Mouse (Mus musculus): ENCODE measurements around the gene Tent2.

The Tent2 gene

DNA sequence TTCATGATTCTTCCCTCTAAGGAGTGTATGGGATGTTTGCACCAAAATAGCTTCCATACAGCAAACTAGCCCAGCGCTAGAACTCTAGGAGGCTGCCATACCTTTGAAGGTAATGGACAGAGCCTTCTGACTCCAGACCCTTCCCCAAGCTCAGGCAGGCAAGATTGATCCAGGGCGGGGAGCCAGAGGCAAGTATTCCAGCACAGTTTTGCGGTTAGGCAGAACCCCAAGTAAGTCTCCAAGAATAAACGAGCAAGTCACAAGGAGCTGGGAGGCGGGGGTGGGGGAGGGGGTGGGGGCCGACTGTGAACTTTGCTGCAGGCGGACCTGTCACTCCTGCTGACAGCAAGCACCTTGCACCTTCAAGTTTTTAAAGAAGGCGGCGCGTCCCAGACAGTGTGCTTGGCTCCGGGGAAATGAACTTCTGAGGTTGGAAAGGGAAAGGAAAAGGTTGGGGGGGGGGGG lies 48.3 kb downstream of the Tent2 start:
- no peak for DNase-seq (ENCODE audit: low read depth, low spot score)

DNA sequence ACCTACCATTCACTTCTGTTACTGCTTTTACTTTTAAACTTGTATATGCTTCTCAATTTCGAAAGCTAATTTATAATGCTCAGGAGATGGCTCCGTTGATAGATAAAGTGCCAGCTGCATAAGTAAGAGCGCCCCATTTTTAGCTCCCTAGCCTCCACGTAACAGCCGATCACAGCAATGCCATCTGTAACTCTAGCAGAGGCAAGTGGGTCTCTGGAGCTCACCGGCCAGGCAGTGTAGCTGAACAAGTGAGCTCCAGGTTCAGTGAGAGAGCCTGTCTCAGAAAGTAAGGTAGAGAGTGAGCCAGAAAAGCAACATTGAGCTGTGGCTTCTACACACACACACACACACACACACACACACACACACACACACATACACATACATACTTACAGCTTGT lies 51.0 kb downstream of the Tent2 start:
- DNase-seq (ENCODE audit: low read depth, low spot score): no peak

DNA sequence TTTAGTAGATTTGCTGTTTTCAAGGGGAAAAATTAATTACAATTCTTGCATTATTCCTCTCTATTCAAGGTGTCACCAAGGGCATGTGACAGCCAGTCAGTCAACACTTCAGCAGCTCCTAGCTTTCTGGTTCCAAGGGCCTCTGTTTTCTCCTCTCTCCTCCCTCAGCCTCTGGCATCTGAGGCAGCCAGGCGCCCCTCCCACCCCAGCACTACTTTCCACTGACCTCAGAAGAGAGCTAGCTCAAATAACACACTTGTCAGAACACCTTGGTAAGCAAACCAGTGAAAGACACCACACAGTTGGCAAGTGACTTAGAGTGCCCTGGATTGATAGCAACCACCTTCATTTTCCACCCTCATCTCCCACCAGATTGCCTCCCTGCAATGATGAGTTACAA lies 54.1 kb downstream of the Tent2 start:
- no peak for DNase-seq (ENCODE audit: low read depth, low spot score)

DNA sequence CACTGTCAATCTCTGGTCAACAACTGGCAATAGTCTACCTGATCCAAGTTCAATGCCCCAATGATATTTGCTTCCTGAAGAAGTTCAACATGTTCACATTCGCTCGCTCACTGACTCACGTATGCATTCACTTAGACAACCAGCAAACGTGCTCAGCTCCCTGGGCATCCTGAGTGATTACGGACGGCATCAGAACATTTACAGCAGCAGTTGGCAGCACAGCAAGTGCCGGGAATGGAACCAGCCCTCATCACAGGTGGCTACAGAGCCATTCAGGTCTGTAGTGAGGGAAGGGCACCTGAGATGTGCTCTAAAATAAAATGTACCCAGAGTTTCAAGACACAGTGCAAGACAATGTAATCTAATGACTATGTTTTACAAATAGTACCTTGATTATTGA lies 55.1 kb downstream of the Tent2 start:
- DNase-seq (ENCODE audit: low read depth, low spot score): no peak

DNA sequence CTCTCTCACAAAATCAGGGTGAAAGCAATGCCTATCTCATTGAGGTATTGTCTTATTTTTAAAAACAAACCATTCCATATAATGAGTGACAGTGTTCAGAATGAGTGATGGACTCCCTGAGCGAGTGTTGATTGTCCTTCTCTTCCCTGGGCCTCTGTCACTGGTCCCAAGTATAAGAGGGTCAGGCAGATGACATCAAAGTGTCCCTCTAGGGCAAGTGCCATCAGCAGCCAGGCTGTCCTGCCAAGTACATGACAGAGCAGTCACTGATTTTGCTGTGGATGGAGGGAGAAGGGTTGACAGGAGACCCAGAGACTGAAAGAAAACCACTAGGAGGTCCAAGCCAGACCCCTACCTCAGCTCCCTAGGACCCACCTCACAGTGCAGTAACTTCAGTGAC lies 55.9 kb downstream of the Tent2 start:
- DNase-seq (ENCODE audit: low read depth, low spot score): no peak

DNA sequence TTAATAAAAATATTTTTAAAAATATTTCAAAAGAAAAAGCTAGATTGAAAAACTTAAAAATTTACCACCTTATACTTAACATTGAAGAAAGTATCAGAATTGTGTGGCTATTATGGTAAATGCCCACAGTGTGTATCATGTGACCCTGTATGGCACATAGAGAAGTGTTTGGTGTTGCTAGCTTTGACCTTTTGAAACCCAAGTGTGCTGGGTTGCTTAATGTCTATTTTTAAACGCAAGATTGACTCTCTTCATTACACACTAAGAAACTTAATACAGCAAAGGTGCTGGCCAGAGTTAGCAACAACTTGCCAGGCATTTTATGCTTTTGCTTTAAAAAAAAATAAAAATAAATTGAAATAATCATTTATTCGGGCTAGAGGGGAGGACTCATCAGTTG lies 56.7 kb downstream of the Tent2 start:
- no peak for DNase-seq (ENCODE audit: low read depth, low spot score)

DNA sequence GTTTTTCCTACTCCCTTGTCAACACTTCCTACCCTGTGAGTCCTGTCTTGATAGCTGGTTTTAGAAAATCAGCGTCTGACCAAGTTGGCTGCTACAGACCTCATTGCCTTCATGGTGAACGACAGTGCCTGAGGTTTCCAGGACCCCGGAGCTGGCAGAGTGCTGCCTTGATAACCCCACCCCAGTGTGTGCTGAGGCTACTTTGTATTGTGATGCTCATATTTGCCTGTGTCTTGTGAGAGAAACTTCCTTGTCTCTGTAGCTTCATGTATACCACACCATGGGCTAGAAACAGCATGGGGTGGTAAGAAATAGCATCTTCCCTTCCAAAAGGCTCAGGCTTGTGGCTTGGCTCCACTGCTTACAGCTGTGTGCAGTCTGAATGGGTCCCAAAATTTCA lies 61.5 kb downstream of the Tent2 start:
- no peak for DNase-seq (ENCODE audit: low read depth, low spot score)

DNA sequence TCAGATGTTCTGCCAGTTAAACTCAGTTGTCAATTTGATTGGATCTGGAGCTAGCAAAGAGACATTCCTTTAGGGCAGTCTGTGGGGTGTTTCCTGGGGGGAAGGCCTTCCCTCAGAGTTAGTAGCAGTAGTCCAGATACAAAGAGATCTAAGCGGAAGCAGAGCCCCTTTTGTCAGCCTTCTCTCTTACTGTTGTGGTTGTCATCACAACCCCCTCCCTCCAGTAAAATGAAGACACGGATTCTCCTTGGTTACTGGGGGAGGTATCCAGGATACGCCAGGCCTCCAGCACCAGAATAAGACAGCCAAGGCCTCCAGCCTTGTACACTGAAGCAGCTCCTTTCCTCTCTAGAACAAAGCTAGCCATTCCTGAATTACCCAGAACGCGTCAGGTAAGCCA lies 63.2 kb downstream of the Tent2 start:
- DNase-seq (ENCODE audit: low read depth, low spot score): no peak

DNA sequence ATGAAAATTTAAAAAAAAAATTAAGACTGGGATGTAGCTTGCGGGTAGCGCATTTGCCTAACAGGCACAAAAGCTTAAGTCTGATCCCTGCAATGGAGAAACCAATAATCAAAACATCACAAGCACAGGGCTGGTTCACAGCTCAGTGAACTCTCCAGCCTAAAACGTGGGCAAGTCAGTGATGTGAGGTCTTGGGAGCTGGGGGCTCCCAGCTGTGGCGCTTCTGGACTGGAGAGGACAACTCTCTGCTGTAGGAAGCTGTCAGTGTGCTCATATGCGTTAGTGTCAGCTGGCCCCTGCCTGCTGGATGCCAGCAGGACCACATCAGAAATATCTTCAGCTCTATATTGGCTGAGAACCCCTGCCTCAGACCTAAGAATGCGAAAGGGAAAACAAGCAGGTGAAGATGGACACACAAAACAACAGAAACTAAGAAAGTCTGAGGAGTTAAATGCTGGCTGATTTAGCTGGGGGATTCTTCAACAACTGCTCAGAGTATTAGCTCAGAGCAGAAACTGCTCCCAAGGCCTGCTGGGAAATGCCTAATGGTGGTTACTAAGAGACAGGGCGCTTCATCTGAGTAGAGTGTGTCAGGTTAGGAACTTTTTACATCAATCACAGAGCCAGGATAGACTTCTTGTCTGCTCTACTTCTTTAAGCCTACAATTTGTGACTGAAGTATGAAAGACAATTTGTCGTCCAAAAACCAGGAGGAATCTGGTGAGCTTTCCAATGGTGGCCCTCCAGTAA lies 63.9 kb downstream of the Tent2 start:
- no peak for DNase-seq (ENCODE audit: low read depth, low spot score)

DNA sequence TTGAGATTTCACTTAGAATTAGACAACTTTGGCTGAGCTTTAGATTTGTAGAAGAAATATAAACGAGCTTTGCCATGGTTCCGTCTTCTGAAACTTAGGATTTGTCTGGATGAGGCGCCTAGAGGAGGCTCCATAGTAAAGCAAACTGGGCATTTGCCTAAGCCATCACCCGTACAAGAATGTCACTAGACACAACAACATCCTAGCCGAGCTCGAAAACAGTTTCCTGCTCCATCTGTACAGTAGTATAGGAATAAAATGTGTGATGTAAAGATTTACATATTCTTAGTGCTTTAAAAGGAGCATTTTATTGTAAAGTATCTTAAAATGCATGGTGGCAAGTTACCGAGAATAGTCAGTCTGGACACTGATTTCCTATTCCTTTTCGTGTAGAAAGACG lies 69.9 kb downstream of the Tent2 start:
- no peak for DNase-seq (ENCODE audit: low read depth, low spot score)

DNA sequence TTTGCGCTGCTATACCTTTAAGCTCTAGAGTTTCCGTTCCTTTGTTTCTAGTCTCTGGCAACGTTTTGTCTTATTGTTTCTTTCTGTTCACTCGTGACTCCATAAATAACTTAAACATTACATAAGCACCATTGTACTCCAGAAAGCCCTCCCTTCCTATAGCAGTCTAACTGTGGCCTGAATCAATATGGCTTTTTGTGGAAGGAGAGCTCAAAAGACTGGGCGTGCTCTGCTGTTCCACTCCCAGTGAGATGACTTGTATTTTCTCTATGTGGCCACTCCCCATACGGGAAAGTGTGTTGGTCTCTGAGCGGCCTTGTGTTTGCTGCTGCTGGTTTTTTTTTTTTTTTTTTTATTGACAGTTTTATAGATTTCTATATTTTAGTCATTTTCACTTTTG lies 74.9 kb downstream of the Tent2 start:
- DNase-seq (ENCODE audit: low read depth, low spot score): no peak

DNA sequence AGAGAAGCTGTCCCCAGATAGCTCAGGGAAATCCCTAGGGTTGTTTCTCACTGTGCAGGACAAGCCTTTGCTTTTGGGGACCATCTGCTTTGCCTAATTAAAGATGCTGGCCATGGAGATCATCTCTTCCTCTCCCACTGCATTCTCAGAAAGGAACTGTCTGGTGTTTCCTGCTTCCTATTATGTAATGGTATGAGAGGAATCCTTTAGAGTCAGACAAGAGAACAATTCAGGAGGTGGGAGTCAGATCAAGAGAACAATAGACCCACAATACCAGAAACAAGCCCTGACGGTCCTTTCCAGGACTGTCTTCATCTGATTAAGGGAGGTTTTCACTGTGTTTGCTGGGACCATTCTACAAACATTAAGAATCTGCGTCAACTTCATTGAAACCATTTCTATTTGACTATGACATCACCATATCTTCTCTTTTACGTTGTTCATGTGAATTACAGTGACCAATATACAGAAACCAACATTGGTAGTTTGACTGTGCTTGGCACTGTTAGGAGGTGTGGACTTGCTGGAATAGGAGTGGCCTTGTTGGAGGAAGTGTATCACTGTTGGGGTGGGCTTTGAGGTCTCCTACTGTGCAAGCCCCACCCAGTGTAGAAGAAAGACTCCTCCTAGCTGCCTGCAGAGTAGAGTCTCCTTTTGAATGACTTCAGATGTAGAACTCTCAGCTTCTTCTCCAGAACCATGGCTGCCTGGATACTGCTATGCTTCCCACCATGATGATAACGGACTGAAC lies 89.7 kb downstream of the Tent2 start:
- DNase-seq (ENCODE audit: low read depth, low spot score): peak; percentile 44

DNA sequence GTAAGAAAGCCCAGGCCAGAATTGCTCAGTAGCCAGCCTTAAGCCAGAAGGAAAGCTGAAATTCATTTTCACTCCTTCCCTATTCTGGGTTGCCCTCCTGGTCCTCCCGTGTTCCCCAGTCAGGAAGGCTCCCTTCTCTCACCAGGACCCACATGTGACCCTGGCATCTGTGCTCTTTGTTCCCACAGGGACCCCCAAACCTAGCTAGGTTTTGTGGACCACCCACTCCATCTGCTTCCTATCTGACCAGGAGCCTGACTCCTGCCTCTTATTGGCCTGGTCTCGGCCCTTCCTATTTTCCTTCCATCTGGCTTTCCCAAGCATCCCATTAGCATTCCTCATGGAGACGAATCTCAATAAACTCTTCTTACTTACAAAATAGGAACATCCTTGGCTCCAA lies 93.6 kb downstream of the Tent2 start:
- no peak for DNase-seq (ENCODE audit: low read depth, low spot score)

DNA sequence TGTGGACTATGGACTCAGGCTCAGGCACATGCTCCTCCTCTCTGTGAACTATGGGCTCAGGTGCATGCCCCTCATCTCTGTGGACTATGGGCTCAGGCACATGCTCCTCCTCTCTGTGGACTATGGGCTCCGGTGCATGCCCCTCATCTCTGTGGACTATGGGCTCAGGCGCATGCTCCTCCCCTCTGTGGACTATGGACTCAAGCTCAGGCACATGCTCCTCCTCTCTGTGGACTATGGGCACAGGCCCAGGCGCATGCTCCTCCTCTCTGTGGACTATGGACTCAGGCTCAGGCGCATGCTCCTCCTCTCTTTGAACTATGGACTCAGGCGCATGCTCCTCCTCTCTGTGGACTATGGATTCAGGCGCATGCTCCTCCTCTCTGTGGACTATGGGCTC lies 95.5 kb downstream of the Tent2 start:
- DNase-seq (ENCODE audit: low read depth, low spot score): peak; percentile 16

All from ES-CJ7 (cell line).